Mouse (Mus musculus) forebrain, embryonic 15.5 days (tissue): Measurements from ENCODE around the gene Zfp422. TPM values are rescaled to one million over a fixed set of nuclear protein-coding genes. Genes with fewer than 3 reads are reported as not detected.
A peak's percentile ranks its signal among the peaks of the same experiment; 100 is the strongest.

ENCODE experiments used
- ATAC-seq: fragments of 200-750 bp; cut with Nextera tagmentation; replicated peaks from 2 replicates; pipeline ENCODE4 v1.8.0; 2017; ENCODE audit warnings: mild to moderate bottlenecking, moderate TSS enrichment, moderate library complexity
- H3K27ac ChIP-seq: fragments of 300-500 bp; sonication (generic); replicated peaks from 2 replicates; pipeline ENCODE4 v1.5.1; 2015; ENCODE audit warnings: mild to moderate bottlenecking, inconsistent platforms
- H3K27me3 ChIP-seq: fragments of 300-500 bp; sonication (generic); 2 replicates; pipeline ENCODE4 v1.6.1; 2015; ENCODE audit warnings: inconsistent platforms
- H3K36me3 ChIP-seq: fragments of 300-500 bp; sonication (generic); 2 replicates; pipeline ENCODE4 v1.6.1; 2015; ENCODE audit warnings: mild to moderate bottlenecking, inconsistent platforms
- H3K4me1 ChIP-seq: fragments of 300-500 bp; sonication (generic); 2 replicates; pipeline ENCODE4 v1.6.1; 2015; ENCODE audit warnings: inconsistent platforms
- H3K4me2 ChIP-seq: fragments of 300-500 bp; sonication (generic); replicated peaks from 2 replicates; pipeline ENCODE4 v1.6.1; 2015; ENCODE audit warnings: mild to moderate bottlenecking, inconsistent platforms
- H3K4me3 ChIP-seq: fragments of 300-500 bp; sonication (generic); 2 replicates; pipeline ENCODE4 v1.5.1; 2015; ENCODE audit warnings: mild to moderate bottlenecking, inconsistent platforms
- H3K9ac ChIP-seq: fragments of 300-500 bp; sonication (generic); replicated peaks from 2 replicates; pipeline ENCODE4 v1.6.1; 2015; ENCODE audit warnings: mild to moderate bottlenecking, inconsistent platforms
- H3K9me3 ChIP-seq: fragments of 300-500 bp; sonication (generic); 2 replicates; pipeline ENCODE4 v1.6.1; 2016; ENCODE audit warnings: inconsistent platforms
- WGBS: fragments of 180-500 bp; shearing (Covaris S2); methylation state at CpG from one replicate; pipeline ENCODE4 v1.1.7; 2015; ENCODE audit warnings: mixed read lengths; 5-methylcytosine and 5-hydroxymethylcytosine counted together
- polyA plus RNA-seq: library from polyadenylated mRNA; unstranded; fragments of >200 nt; fragmentation: Nextera tagmentation; extraction: Ambion mirVana; gene quantifications from 2 replicates; pipeline ENCODE4 v1.2.1, GENCODE M21; 2015

The Zfp422 gene
- polyA plus RNA-seq, 1 experiment from 2014 or later = 218 TPM

DNA sequence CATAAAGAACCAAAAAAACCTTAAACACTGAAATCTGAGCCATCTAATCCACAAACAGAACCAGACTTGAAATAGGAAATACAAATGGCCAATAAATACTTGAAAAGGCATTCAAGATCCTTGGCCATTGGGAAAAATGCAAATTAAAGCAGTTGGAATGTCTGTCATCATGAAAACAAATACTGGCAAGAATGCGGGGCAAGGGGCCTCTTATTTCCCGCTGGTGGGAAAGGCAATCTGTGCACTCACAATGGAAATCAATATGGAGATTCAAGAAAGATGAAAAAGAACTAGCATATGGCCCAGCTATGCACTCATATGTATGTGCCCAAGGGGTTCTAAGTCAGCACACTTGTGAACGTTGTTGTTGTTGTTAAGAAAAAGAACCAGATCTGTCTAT, 38.1 kb upstream of the Zfp422 start:
- 0 out of 2 replicates have a peak overlapping the region, but pooled peaks have one; percentile 0 for H3K27ac ChIP-seq
- H3K9me3 ChIP-seq = no peaks in the 10 kb centered on the region
- H3K4me2 ChIP-seq = no peak overlapping the region
- peaks cover 34% of the 10 kb centered on the region for H3K4me1 ChIP-seq
- 6% methylated on average over 3 of the region's 3 CpGs for WGBS
- H3K9ac ChIP-seq = no peak overlapping the region
- H3K36me3 ChIP-seq = no peaks in the 10 kb centered on the region
- ATAC-seq = no peak
- no peak overlapping the region for H3K4me3 ChIP-seq
- H3K27me3 ChIP-seq = no peaks in the 10 kb centered on the region

DNA sequence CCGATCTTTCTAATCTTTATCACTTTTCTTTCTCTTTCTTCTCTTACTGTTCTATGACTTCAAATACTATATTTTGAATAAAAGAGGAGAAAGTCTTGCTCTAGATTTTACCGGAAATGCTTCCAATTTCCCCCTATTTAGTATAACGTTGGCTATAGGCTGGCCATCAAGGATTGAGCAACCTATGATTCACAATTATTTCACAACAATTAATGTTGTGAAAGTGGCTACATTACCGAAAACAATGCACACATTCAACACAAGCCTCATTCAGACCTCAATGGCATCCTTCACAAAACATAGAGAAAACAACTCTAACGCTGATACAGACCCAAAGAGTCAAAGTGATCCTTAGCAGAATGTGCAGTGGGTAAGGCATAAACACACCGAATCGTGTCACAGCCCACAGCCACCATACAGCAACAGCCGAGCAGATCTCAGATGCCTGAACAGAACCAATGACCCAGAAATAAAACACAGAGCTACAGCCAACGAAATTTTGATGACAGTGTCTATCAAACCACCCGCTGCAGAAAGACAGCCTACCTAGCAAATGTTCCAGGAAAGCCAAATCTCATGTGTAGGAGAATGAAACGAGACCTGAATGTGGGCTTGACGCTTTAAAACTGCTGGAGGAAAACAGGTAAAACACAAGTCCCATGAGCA, 37.4 kb upstream of the Zfp422 start:
- 53% methylated on average over 12 of the region's 12 CpGs for WGBS
- no peak overlapping the region for H3K27ac ChIP-seq
- ATAC-seq = no peak

DNA sequence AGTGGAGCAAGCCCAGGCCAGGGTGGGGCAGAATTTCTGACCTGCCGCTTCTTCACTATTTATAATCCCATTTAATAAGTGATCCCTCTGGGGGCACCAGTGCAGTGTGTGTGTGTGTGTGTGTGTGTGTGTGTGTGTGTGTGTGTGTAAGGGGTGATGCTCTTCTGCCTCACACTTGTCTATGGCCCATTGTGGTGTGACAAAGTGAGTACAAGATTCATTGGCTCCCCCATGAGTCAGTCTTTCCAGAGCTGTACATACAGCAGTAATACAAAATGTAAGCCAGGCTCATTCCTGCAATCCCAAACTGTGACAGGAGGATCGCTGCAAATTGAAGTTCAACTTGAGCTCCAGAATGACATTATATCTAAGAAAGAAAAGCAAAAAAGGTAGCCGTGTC, 36.0 kb upstream of the Zfp422 start:
- H3K4me2 ChIP-seq = no peak overlapping the region
- no peak overlapping the region for H3K4me3 ChIP-seq
- ATAC-seq = no peak
- H3K36me3 ChIP-seq = no peaks in the 10 kb centered on the region
- H3K27me3 ChIP-seq = no peaks in the 10 kb centered on the region
- 83% methylated on average over 3 of the region's 3 CpGs for WGBS
- no peak overlapping the region for H3K27ac ChIP-seq
- no peaks in the 10 kb centered on the region for H3K9me3 ChIP-seq
- H3K9ac ChIP-seq = no peak overlapping the region
- H3K4me1 ChIP-seq = peaks cover 16% of the 10 kb centered on the region

More for the DNA sequence above, 37.4 kb upstream of the Zfp422 start:
- Histone ChIP-seq H3K9ac (no peak overlapping the region), H3K4me2 (no peak overlapping the region), H3K4me1 (peaks cover 30% of the 10 kb centered on the region), H3K36me3 (no peaks in the 10 kb centered on the region), H3K9me3 (no peaks in the 10 kb centered on the region), H3K4me3 (no peak overlapping the region), H3K27me3 (no peaks in the 10 kb centered on the region)

DNA sequence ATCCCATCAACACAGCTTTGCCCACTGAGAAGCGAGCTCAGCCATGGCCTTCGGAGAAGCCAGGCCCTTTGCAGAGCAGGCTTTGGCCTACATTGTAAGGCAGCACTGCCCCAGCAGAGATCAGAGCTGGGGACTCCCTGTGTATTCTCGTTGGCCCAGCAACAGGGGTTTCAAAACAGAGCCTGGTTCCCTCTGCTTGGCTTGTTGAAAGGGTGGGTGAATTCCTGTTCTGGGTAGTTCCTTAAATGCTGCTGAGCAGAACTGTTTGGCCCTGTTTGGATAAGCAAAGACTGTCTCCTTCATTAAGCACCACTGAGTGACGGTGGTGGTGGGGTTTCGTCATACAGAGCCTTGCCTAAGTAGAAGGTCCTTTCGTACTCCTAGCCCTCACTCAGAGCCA, 35.2 kb upstream of the Zfp422 start:
- Histone ChIP-seq H3K27ac (no peak overlapping the region), H3K4me2 (no peak overlapping the region), H3K9ac (no peak overlapping the region), H3K4me1 (peaks cover 14% of the 10 kb centered on the region), H3K36me3 (no peaks in the 10 kb centered on the region), H3K9me3 (no peaks in the 10 kb centered on the region), H3K27me3 (no peaks in the 10 kb centered on the region), H3K4me3 (no peak overlapping the region)
- ATAC-seq = no peak
- WGBS = 82% methylated on average over 6 of the region's 6 CpGs

DNA sequence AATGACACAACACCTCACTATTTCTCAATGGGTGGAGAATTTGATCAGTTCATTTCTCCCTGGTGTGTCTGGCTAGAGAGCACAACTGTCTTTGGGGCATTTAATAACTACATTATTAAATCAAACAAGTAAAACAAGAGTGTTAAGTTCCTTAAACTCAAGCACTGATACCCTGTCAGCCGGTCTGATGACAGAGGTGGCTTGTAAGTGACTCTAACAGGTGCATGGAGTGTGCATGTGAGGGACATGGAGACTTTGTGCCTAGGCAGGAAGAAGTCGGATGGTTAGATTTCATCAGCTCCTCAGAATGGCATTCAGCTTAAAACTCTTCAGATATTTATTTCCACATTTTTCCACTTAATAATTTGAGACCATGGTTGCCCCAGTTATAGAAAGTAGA, 34.6 kb upstream of the Zfp422 start:
- no peaks in the 10 kb centered on the region for H3K9me3 ChIP-seq
- no peak overlapping the region for H3K27ac ChIP-seq
- no peaks in the 10 kb centered on the region for H3K36me3 ChIP-seq
- no peak overlapping the region for H3K4me2 ChIP-seq
- no peak overlapping the region for H3K4me3 ChIP-seq
- no peaks in the 10 kb centered on the region for H3K27me3 ChIP-seq
- H3K9ac ChIP-seq = no peak overlapping the region
- WGBS = 88% methylated on average over 2 of the region's 2 CpGs
- no peak for ATAC-seq
- peaks cover 14% of the 10 kb centered on the region for H3K4me1 ChIP-seq

DNA sequence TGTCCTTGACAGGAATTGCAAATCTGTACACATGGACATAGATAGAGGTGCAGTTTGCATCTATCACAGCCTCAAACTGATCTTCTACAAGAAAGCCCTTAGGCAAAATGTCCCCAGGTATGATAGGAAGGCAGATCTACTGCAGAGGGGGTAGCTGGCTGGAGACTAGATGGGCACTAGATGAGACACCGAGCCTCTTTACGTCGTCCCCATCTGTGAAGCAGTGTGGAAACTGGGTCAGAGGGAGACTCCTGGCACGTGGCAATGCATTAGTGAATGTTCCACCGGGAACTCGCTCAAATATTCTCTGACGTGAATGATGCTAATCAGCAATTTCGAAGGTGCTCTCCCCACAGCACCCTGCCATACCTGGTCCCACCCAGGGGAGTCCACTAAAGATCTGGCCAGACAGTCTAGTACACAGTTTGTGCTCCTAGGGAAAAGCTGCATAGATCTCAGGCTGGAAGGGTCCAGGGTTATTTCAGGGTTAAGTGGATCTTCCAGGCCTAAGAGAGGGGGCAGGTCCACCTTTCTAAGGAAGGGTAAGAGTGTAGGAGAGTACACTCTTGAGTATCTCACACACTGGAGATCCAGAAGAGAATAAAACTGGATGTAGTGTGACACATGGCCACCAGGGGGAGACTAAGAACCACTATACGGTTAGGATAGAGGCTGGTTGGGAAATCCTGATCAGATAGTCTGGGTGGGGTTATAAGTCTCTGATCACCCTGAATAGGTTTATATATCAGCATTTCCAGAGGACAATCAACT, 25.1 kb upstream of the Zfp422 start:
- Histone ChIP-seq H3K4me2 (no peak overlapping the region), H3K4me3 (no peak overlapping the region), H3K4me1 (no peaks in the 10 kb centered on the region), H3K9ac (no peak overlapping the region), H3K9me3 (no peaks in the 10 kb centered on the region), H3K27me3 (no peaks in the 10 kb centered on the region), H3K27ac (no peak overlapping the region), H3K36me3 (no peaks in the 10 kb centered on the region)
- peak; percentile 90 for ATAC-seq
- WGBS = 64% methylated on average over 9 of the region's 9 CpGs

DNA sequence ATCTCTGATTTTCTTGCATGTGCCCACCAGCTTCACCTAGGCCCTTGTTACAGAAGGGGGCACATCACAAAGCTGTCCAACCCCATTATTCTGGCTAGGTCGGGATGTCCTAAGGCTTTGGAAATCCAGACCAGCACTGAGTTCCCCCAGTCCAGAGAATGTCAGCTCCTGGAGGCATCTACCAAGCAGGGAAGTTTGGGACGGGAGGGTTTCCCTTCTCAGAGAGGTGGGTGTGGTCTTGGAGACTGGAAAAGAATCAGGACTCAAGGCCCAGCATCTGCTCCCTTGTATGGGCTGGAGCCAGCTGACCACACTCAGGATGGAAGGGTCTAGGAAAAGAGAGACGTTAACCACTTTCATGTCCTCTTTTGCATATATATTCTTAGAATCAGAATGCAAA, 24.4 kb upstream of the Zfp422 start:
- Histone ChIP-seq H3K4me2 (no peak overlapping the region), H3K27ac (no peak overlapping the region), H3K27me3 (no peaks in the 10 kb centered on the region), H3K4me3 (no peak overlapping the region), H3K36me3 (no peaks in the 10 kb centered on the region), H3K9me3 (no peaks in the 10 kb centered on the region), H3K9ac (no peak overlapping the region), H3K4me1 (no peaks in the 10 kb centered on the region)
- no peak for ATAC-seq
- 75% methylated on average over 3 of the region's 3 CpGs for WGBS

DNA sequence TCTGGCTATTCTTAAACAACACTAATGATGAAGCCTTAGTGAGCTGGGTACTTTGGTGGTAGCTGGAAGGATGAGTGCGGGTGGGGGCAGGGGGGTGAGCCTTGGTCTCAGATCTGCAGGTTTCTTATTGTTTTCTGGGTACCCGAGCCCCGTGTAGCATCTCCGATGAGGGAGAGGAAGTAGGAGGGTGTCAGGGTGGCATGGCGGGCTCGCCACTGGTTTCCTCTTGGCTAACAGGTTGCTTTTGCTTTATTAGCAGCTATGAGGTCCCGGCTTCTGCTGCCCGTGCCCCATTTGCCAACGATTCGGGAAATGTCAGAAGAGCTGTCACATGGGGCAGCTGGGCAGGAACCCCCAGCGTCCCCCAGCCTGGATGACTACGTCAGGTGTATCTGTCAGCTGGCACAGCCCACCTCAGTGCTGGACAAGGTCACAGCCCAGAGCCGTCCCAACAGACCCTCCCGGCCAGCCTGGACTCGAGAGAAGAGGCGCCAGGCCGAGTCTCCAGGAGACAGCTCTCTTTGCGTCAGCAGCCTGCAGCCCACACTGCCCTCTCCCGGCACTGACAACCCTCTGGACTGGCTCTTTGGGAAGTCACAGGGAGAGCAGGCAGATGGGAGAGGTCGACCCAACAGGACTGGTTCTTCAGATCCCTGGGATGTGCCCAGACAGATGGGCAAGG, 22.8 kb upstream of the Zfp422 start:
- H3K4me1 ChIP-seq = no peaks in the 10 kb centered on the region
- H3K27me3 ChIP-seq = no peaks in the 10 kb centered on the region
- H3K27ac ChIP-seq = no peak overlapping the region
- H3K4me3 ChIP-seq = no peak overlapping the region
- 82% methylated on average over 20 of the region's 20 CpGs for whole genome bisulfite sequencing
- no peaks in the 10 kb centered on the region for H3K36me3 ChIP-seq
- no peak overlapping the region for H3K4me2 ChIP-seq
- ATAC-seq = no peak
- no peak overlapping the region for H3K9ac ChIP-seq
- no peaks in the 10 kb centered on the region for H3K9me3 ChIP-seq

DNA sequence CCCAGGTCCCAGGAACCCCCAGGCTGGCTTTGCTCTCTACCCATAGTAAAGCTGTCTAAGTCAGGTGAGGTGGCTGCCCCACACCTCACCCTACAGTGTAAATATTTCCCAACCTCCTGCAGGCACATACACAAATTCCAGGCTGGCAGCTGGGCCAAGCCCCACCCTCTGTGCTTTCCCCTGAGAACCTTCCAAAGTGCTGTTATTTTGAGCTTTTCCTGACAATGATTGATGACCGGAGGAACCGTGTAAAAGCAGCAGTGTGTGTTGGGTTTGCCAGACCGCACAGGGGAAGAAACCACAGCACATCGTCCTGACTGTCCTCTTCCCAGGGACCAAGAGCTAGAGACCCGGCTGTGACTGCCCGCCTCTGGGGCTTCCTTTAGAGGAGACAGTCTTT, 21.6 kb upstream of the Zfp422 start, which contains the start of gene Depp1:
Gene Depp1 (plus strand): TSS at position 204 of the 400 bp plus-strand sequence.
- Histone ChIP-seq H3K27ac (no peak within 1 kb of the TSS), H3K27me3 (no peaks in the 10 kb centered on the region), H3K4me3 (no peak within 1 kb of the TSS), H3K4me2 (no peak within 1 kb of the TSS), H3K4me1 (no peaks in the 10 kb centered on the region), H3K9ac (no peak within 1 kb of the TSS), H3K36me3 (no peaks in the 10 kb centered on the region), H3K9me3 (no peaks in the 10 kb centered on the region)
- WGBS = 72% methylated on average over 6 of the region's 6 CpGs
- no peak for ATAC-seq

DNA sequence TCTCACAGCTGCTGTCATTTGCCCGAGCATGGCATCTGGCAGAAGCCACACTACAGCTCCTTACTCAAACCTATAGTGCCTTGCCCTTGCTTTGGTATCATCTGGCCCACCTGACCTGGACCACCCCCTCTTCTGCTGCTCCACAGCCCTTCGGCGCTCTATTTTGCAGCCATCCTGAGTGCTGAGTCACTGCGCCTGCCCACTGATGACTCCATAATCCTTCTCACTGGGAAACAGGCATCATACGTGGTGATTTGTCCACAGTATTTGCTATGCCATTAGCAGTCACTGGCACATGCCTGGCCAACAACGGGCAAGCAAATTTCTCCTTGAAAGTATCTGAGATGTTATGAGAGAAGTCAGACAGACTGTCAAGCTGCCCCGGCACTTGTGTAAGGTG, 21.0 kb upstream of the Zfp422 start:
- Histone ChIP-seq H3K36me3 (no peaks in the 10 kb centered on the region), H3K4me2 (no peak overlapping the region), H3K27me3 (no peaks in the 10 kb centered on the region), H3K4me1 (no peaks in the 10 kb centered on the region), H3K4me3 (no peak overlapping the region), H3K9ac (no peak overlapping the region), H3K27ac (no peak overlapping the region), H3K9me3 (no peaks in the 10 kb centered on the region)
- no peak for ATAC-seq
- 93% methylated on average over 7 of the region's 7 CpGs for WGBS

DNA sequence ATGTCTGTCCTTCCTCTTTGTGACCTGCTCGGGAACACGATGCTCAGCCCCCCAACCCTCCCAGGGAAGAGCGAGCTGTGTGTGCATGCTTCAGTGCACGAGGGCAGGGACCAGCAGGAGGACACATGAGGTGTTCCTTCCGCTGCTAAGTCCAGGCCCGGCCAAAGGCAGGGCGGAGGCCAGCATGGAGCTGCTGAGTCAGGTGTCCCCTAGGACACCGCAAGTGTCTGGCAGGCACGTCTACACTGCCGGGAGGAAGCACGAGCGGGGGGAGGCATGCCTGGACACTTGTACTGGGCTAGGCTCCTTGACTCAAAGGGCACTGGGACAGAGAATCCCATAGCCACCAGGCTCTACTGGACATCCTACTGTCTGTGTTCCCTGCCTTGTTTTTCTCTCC, 19.0 kb upstream of the Zfp422 start:
- WGBS = 84% methylated on average over 12 of the region's 12 CpGs
- ATAC-seq = no peak

DNA sequence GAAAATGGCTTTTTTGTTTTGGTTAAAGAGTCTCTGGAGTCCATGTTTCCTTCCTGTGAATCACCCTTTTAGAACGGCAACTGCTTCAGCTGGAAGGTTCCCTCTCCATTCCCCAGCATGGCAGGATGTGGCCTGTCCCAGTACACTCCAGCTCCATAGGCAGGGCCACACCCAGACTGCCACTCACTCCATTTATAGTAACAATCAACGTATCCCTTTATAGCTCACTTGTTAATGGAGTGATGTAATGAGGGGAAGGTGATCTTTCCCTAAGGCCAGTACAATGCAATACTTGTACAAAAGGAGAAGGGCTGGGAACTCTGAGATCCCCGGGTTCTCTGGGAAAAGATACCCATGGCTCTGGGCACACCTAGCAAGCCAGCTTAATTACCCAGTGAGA, 15.5 kb upstream of the Zfp422 start:
- no peak for ATAC-seq
- no peaks in the 10 kb centered on the region for H3K27me3 ChIP-seq
- no peak overlapping the region for H3K27ac ChIP-seq
- H3K4me3 ChIP-seq = no peak overlapping the region
- no peaks in the 10 kb centered on the region for H3K4me1 ChIP-seq
- H3K9ac ChIP-seq = no peak overlapping the region
- no peaks in the 10 kb centered on the region for H3K36me3 ChIP-seq
- H3K4me2 ChIP-seq = no peak overlapping the region
- 62% methylated on average over 3 of the region's 3 CpGs for WGBS
- H3K9me3 ChIP-seq = no peaks in the 10 kb centered on the region

More for the DNA sequence above, 19.0 kb upstream of the Zfp422 start:
- H3K4me3 ChIP-seq = no peak overlapping the region
- H3K9ac ChIP-seq = no peak overlapping the region
- H3K9me3 ChIP-seq = no peaks in the 10 kb centered on the region
- no peaks in the 10 kb centered on the region for H3K4me1 ChIP-seq
- H3K27me3 ChIP-seq = no peaks in the 10 kb centered on the region
- no peak overlapping the region for H3K27ac ChIP-seq
- H3K4me2 ChIP-seq = no peak overlapping the region
- no peaks in the 10 kb centered on the region for H3K36me3 ChIP-seq
